12 mouse cellular contexts compared by ENCODE assay signal in the genomic region with DNA sequence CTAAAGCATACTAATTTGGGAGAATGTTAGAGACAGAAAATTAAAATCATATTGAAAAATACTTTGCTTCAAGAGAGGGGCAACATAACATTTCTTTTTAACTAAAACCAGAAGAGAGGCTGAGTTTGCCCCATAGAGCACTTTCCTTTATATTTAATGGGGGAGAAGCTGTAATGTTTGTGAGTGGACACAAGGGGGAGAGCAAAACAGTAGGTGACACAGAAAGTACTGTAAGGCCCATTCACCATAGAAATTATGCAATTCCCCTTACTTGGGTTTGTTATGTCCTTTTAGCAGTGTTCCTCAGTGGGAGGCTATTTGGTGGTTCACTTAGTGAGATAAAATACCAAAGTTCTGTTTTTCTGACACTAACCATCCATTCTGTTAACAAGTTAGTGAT. TPM values are rescaled to one million over a fixed set of nuclear protein-coding genes. Genes with fewer than 3 reads are reported as not detected.
DNase-seq lines count a peak whose midpoint lies in the region; ATAC-seq lines count a peak whose summit lies in the region.
"Had no signal": no experiment of that assay in that cellular context is flagged by ENCODE, and none has a peak within 500 bp of the region (broad histone marks: within the 10 kb centered on the region; RNA-seq: fewer than 3 reads in every experiment).

No protein-coding gene starts in this region.

- DNase-seq in cerebellum, adult 9-10 months: peak; percentile 24
- DNase-seq in cerebellum, adult 9-11 months: no peak
- DNase-seq in kidney, adult 9 months: peak; percentile 35
- no peak for DNase-seq in kidney, postnatal 4 days
- DNase-seq in A20 (ENCODE audit: low read depth, low spot score): peak; percentile 22
- DNase-seq in embryonic facial prominence, embryonic 14.5 days (ENCODE audit: low spot score): peak; percentile 6
- no peak for DNase-seq in adrenal gland, postnatal 25 days
- DNase-seq in left cerebral cortex, postnatal 4 days: no peak
- DNase-seq: liver, embryonic 13.5 days had no signal

- no peak for ATAC-seq in embryonic facial prominence, embryonic 14.5 days (ENCODE audit: low read depth)
- ATAC-seq: CD4-positive, CD25-positive, alpha-beta regulatory T cell, adult 4 months had no signal

- no peak overlapping the region for H3K4me3 ChIP-seq in embryonic facial prominence, embryonic 14.5 days (ENCODE audit: low read depth, low read length)
- H3K4me3 ChIP-seq: liver, embryonic 13.5 days had no signal

- no peak overlapping the region for H3K9ac ChIP-seq in embryonic facial prominence, embryonic 14.5 days (ENCODE audit: low read depth, low read length)
- H3K9ac ChIP-seq: liver, embryonic 13.5 days had no signal

- H3K36me3 ChIP-seq in embryonic facial prominence, embryonic 14.5 days (ENCODE audit: control insufficient read depth, insufficient read depth, low read length): no peaks in the 10 kb centered on the region
- H3K36me3 ChIP-seq: liver, embryonic 13.5 days had no signal

- H3K27me3 ChIP-seq in embryonic facial prominence, embryonic 14.5 days (replicated peaks; ENCODE audit: control insufficient read depth, insufficient read depth, low read length): no peaks in the 10 kb centered on the region
- H3K27me3 ChIP-seq: liver, embryonic 13.5 days had no signal

- no peak overlapping the region for H3K4me2 ChIP-seq in embryonic facial prominence, embryonic 14.5 days (ENCODE audit: low read depth, low read length)
- H3K4me2 ChIP-seq: liver, embryonic 13.5 days had no signal

- intact Hi-C loops in left cerebral cortex, postnatal 4 days (cut with DNase I): no loop called here

- H3K27ac ChIP-seq in embryonic facial prominence, embryonic 14.5 days (replicated peaks; ENCODE audit: low read depth, low read length): no peak overlapping the region
- H3K27ac ChIP-seq: liver, embryonic 13.5 days had no signal

- H3K4me1 ChIP-seq in embryonic facial prominence, embryonic 14.5 days (ENCODE audit: control insufficient read depth, insufficient read depth, low read length): no peaks in the 10 kb centered on the region
- H3K4me1 ChIP-seq: liver, embryonic 13.5 days had no signal

- no peaks in the 10 kb centered on the region for H3K9me3 ChIP-seq in embryonic facial prominence, embryonic 14.5 days (ENCODE audit: control insufficient read depth, low read length)
- H3K9me3 ChIP-seq: liver, embryonic 13.5 days had no signal

RNA-seq across cellular contexts. Expression of gene Tcaf3, which starts 14.7 kb away (rescaled TPM):
- not detected in 2 replicates for polyA plus RNA-seq in embryonic facial prominence, embryonic 14.5 days (2014; fragmentation: Nextera tagmentation; extraction: Ambion mirVana)
- total RNA-seq in adrenal gland, postnatal 25 days (2021): not detected in 2 replicates
- not detected for total RNA-seq in left cerebral cortex, postnatal 4 days (2021)
- polyA plus RNA-seq: CD4-positive, CD25-positive, alpha-beta regulatory T cell, adult 4 months; heart, embryonic 16.5 days; liver, embryonic 13.5 days; urinary bladder, adult 2 months had no signal

RNA-seq across cellular contexts. Expression of gene Tcaf2, which starts 32.8 kb away (rescaled TPM):
- 2.3 and 2.5 TPM in 2 replicates for polyA plus RNA-seq in embryonic facial prominence, embryonic 14.5 days (2014; fragmentation: Nextera tagmentation; extraction: Ambion mirVana)
- total RNA-seq in adrenal gland, postnatal 25 days (2021): 10.5 and 12.2 TPM in 2 replicates
- 1 to 10 TPM; 2.2 to 2.4 TPM for total RNA-seq in left cerebral cortex, postnatal 4 days (2021)
- polyA plus RNA-seq: CD4-positive, CD25-positive, alpha-beta regulatory T cell, adult 4 months had no signal

Comparison
In these comparisons a context has a peak if more than half of its experiments do, and no peak if none do; other contexts are left out.
1. DNase-seq: peak in cerebellum, adult 9-10 months (single experiment), kidney, adult 9 months (single experiment), A20 (single experiment) and embryonic facial prominence, embryonic 14.5 days (single experiment); none in cerebellum, adult 9-11 months (single experiment), kidney, postnatal 4 days (0 of 2), adrenal gland, postnatal 25 days (single experiment) and left cerebral cortex, postnatal 4 days (single experiment).